Mouse (Mus musculus) bone marrow macrophage, adult 2 months (primary cell): ENCODE measurements around the gene Gm12184.

Experiments used
- CTCF ChIP-seq: IDR thresholded peaks from 2 replicates; pipeline ENCODE4 v1.5.1; 2012; ENCODE audit warnings: low read depth, mild to moderate bottlenecking, low read length, moderate library complexity
- POLR2A ChIP-seq: IDR thresholded peaks from 2 replicates; pipeline ENCODE4 v1.6.1; 2012; ENCODE audit warnings: mild to moderate bottlenecking, low read depth, low read length, borderline replicate concordance

GRCm38 (mm10) chr11:48795221-48795620, 31.2 kb downstream of the Gm12184 start:
- no peak for TF ChIP-seq POLR2A
- no peak for TF ChIP-seq CTCF
